8 mouse cellular contexts compared by ENCODE assay signal in the genomic region with DNA sequence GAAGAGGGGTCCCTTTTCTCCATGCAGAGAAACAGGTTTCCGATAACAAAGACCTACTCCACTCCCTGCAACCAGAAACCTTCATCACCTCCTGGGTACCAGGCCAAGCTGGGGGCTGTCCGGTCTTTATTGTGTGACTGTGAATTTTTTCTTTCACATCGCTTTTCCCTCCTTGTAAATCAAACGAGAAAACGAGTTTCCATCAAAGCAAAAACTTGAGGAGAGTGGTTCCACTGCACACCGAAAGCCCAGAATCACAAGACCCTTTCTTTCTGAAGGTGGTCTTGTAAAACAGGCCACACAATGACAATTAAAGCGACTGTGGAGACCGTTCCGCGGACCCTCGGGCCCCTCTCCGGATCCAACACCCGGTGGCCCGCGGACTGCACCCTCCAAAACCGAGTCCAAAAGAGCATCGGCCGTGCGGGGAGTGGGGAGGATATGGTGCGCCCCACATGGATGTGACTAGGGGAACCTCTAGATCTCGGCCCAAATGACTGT. TPM values are rescaled to one million over a fixed set of nuclear protein-coding genes. Genes with fewer than 3 reads are reported as not detected.
DNase-seq lines count a peak whose midpoint lies in the region; ATAC-seq and TF ChIP-seq lines count a peak whose summit lies in the region.

No protein-coding gene starts in this region.

- under 1% methylated on average over 21 of the region's 21 CpGs for WGBS in heart, embryonic 10.5 days
- WGBS in embryonic facial prominence, embryonic 14.5 days: 0% methylated on average over 20 of the region's 21 CpGs
- WGBS in intestine, postnatal 0 days: 2% methylated on average over 21 of the region's 21 CpGs
- WGBS in neural tube, embryonic 13.5 days: 0% methylated on average over 21 of the region's 21 CpGs

- no peak for TF ChIP-seq CTCF in E14TG2a.4 (conservative IDR thresholded peaks at IDR 0.05; ENCODE audit: low read length)
- TF ChIP-seq CTCF in intestine, postnatal 0 days (IDR thresholded peaks at IDR 0.05; ENCODE audit: low read depth): no peak

- H3K27ac ChIP-seq in heart, embryonic 10.5 days: peak overlapping the region; percentile 98
- peak overlapping the region; percentile 78 for H3K27ac ChIP-seq in embryonic facial prominence, embryonic 14.5 days (replicated peaks; ENCODE audit: low read depth, low read length)
- no peak overlapping the region for H3K27ac ChIP-seq in intestine, postnatal 0 days (ENCODE audit: low read depth, low read length)
- peak overlapping the region; percentile 77 for H3K27ac ChIP-seq in neural tube, embryonic 13.5 days (replicated peaks)

- H3K36me3 ChIP-seq in heart, embryonic 10.5 days: peaks cover 22% of the 10 kb centered on the region
- H3K36me3 ChIP-seq in E14TG2a.4 (ENCODE audit: insufficient read depth, low read length): no peaks in the 10 kb centered on the region
- H3K36me3 ChIP-seq in embryonic facial prominence, embryonic 14.5 days (ENCODE audit: control insufficient read depth, insufficient read depth, low read length): peaks cover 3% of the 10 kb centered on the region; the same call in 1 of the 2 replicates
- H3K36me3 ChIP-seq in intestine, postnatal 0 days (ENCODE audit: control insufficient read depth, insufficient read depth): no peaks in the 10 kb centered on the region
- H3K36me3 ChIP-seq in neural tube, embryonic 13.5 days: no peaks in the 10 kb centered on the region

- no peak for DNase-seq in heart, embryonic 10.5 days (ENCODE audit: low spot score)
- no peak for DNase-seq in heart, adult 8-10 months (ENCODE audit: low spot score)
- DNase-seq in embryonic facial prominence, embryonic 14.5 days (ENCODE audit: low spot score): no peak
- no peak for DNase-seq in ovary, postnatal 36 days (ENCODE audit: low spot score)
- DNase-seq in gastrocnemius, adult 18-20 months (ENCODE audit: low spot score): no peak

- H3K4me3 ChIP-seq in heart, embryonic 10.5 days: peak overlapping the region; percentile 88
- H3K4me3 ChIP-seq in E14TG2a.4 (replicated peaks; ENCODE audit: low read length): peak overlapping the region; percentile 88
- H3K4me3 ChIP-seq in embryonic facial prominence, embryonic 14.5 days (ENCODE audit: low read depth, low read length): peak overlapping the region; percentile 85
- H3K4me3 ChIP-seq in intestine, postnatal 0 days (ENCODE audit: low read depth, low read length): peak overlapping the region; percentile 60
- peak overlapping the region; percentile 75 for H3K4me3 ChIP-seq in neural tube, embryonic 13.5 days

- ATAC-seq in embryonic facial prominence, embryonic 14.5 days (ENCODE audit: low read depth): peak; percentile 31
- peak; percentile 32; the same call in 1 of the 2 replicates for ATAC-seq in intestine, postnatal 0 days
- ATAC-seq in neural tube, embryonic 13.5 days (ENCODE audit: low read depth): peak; percentile 64

- H3K4me2 ChIP-seq in embryonic facial prominence, embryonic 14.5 days (ENCODE audit: low read depth, low read length): peak overlapping the region; percentile 76
- peak overlapping the region; percentile 90 for H3K4me2 ChIP-seq in intestine, postnatal 0 days (replicated peaks; ENCODE audit: low read depth)
- H3K4me2 ChIP-seq in neural tube, embryonic 13.5 days: peak overlapping the region; percentile 73

- peak overlapping the region; percentile 93 for H3K9ac ChIP-seq in embryonic facial prominence, embryonic 14.5 days (ENCODE audit: low read depth, low read length)
- peak overlapping the region; percentile 76 for H3K9ac ChIP-seq in intestine, postnatal 0 days (ENCODE audit: low read depth, low read length)
- peak overlapping the region; percentile 80 for H3K9ac ChIP-seq in neural tube, embryonic 13.5 days

- no peaks in the 10 kb centered on the region for H3K9me3 ChIP-seq in heart, embryonic 10.5 days
- H3K9me3 ChIP-seq in E14TG2a.4 (ENCODE audit: low read length): no peaks in the 10 kb centered on the region
- H3K9me3 ChIP-seq in embryonic facial prominence, embryonic 14.5 days (ENCODE audit: control insufficient read depth, low read length): no peaks in the 10 kb centered on the region
- no peaks in the 10 kb centered on the region for H3K9me3 ChIP-seq in intestine, postnatal 0 days (ENCODE audit: control insufficient read depth)
- H3K9me3 ChIP-seq in neural tube, embryonic 13.5 days: no peaks in the 10 kb centered on the region

- no peaks in the 10 kb centered on the region for H3K27me3 ChIP-seq in heart, embryonic 10.5 days (ENCODE audit: insufficient read depth, poor library complexity, severe bottlenecking)
- H3K27me3 ChIP-seq in E14TG2a.4 (ENCODE audit: insufficient read depth, low read length): peaks cover 23% of the 10 kb centered on the region
- H3K27me3 ChIP-seq in embryonic facial prominence, embryonic 14.5 days (replicated peaks; ENCODE audit: control insufficient read depth, insufficient read depth, low read length): no peaks in the 10 kb centered on the region
- H3K27me3 ChIP-seq in intestine, postnatal 0 days (replicated peaks; ENCODE audit: control insufficient read depth, insufficient read depth, low read length): no peaks in the 10 kb centered on the region
- no peaks in the 10 kb centered on the region for H3K27me3 ChIP-seq in neural tube, embryonic 13.5 days

- H3K4me1 ChIP-seq in heart, embryonic 10.5 days: peaks cover 54% of the 10 kb centered on the region
- peaks cover 38% of the 10 kb centered on the region for H3K4me1 ChIP-seq in E14TG2a.4 (replicated peaks; ENCODE audit: low read depth, low read length)
- peaks cover 18% of the 10 kb centered on the region for H3K4me1 ChIP-seq in embryonic facial prominence, embryonic 14.5 days (ENCODE audit: control insufficient read depth, insufficient read depth, low read length)
- 0 out of 2 replicates have a peak, but pooled peaks cover 3% of the 10 kb centered on the region for H3K4me1 ChIP-seq in intestine, postnatal 0 days (replicated peaks; ENCODE audit: control insufficient read depth, insufficient read depth, low read length)
- peaks cover 35% of the 10 kb centered on the region for H3K4me1 ChIP-seq in neural tube, embryonic 13.5 days (replicated peaks)

RNA-seq across cellular contexts. Expression of a gene that starts 0.6 kb away (rescaled TPM):
- polyA plus RNA-seq in heart, embryonic 10.5 days (2016; fragmentation: Nextera tagmentation; extraction: Ambion mirVana): 159 and 166 TPM in 2 replicates
- 10 to 100 TPM; 19.6 to 24.5 (median 21.5) TPM for total RNA-seq in heart, adult 8-10 months (2022)
- 63.4 and 75.4 TPM in 2 replicates for polyA plus RNA-seq in embryonic facial prominence, embryonic 14.5 days (2014; fragmentation: Nextera tagmentation; extraction: Ambion mirVana)
- 19.4 and 20.2 TPM in 2 replicates for polyA plus RNA-seq in intestine, postnatal 0 days (2015; fragmentation: Nextera tagmentation; extraction: Ambion mirVana)
- 71.2 and 89.5 TPM in 2 replicates for polyA plus RNA-seq in neural tube, embryonic 13.5 days (2015; fragmentation: Nextera tagmentation; extraction: Ambion mirVana)
- total RNA-seq in gastrocnemius, adult 18-20 months (2021): 10 to 100 TPM in 1 of 2 experiments, 1 to 10 TPM in 1; 5.6 to 13.9 TPM
